Mouse (Mus musculus) ES-E14 (cell line): Measurements from ENCODE around the gene Arsb. TPM values are rescaled to one million over a fixed set of nuclear protein-coding genes. Genes with fewer than 3 reads are reported as not detected.

Experiments
- DNase-seq: peaks from one replicate; pipeline ENCODE4 v3.0.0-alpha.2; 2013; ENCODE audit warnings: low read depth, low spot score
- H3K27ac ChIP-seq: 2 replicates; pipeline ENCODE4 v1.5.1; 2012; ENCODE audit warnings: low read depth, mild to moderate bottlenecking, low read length, moderate library complexity, mixed read lengths; ENCODE audit not compliant: poor library complexity, insufficient read depth, severe bottlenecking
- H3K36me3 ChIP-seq: 2 replicates; pipeline ENCODE4 v1.6.1; 2012; ENCODE audit warnings: mild to moderate bottlenecking, low read length, moderate library complexity, mixed read lengths; ENCODE audit not compliant: control insufficient read depth, poor library complexity, insufficient read depth, severe bottlenecking
- H3K4me1 ChIP-seq, 2 experiments: fragments of 150-350 bp in 1 of 2; sonication (generic) in 1 of 2; 2 replicates each; pipeline ENCODE4 v1.6.1; 2012; ENCODE audit warnings: low read length in 2 of 2, mild to moderate bottlenecking in 1 of 2, mixed read lengths in 1 of 2; ENCODE audit not compliant: control insufficient read depth in 2 of 2, insufficient read depth in 2 of 2, poor library complexity in 1 of 2
- H3K4me3 ChIP-seq, 2 experiments: fragments of 150-350 bp in 1 of 2; sonication (generic) in 1 of 2; 2 replicates each; pipeline ENCODE4 v1.5.1; 2012; ENCODE audit warnings: low read length in 2 of 2, low read depth in 1 of 2, mild to moderate bottlenecking in 1 of 2, mixed read lengths in 1 of 2; ENCODE audit not compliant: insufficient read depth in 1 of 2, poor library complexity in 1 of 2, severe bottlenecking in 1 of 2
- H3K9ac ChIP-seq: 2 replicates; pipeline ENCODE4 v1.6.1; 2012; ENCODE audit warnings: low read depth, mild to moderate bottlenecking, low read length, mixed read lengths; ENCODE audit not compliant: poor library complexity, insufficient read depth, severe bottlenecking
- H3K9me3 ChIP-seq: fragments of 150-350 bp; sonication (generic); 2 replicates; pipeline ENCODE4 v1.6.1; 2012; ENCODE audit warnings: low read depth, mild to moderate bottlenecking, low read length; ENCODE audit not compliant: control insufficient read depth, insufficient read depth
- CHD2 ChIP-seq: IDR thresholded peaks from 2 replicates; pipeline ENCODE4 v1.6.1; 2014; ENCODE audit warnings: mild to moderate bottlenecking, low read depth, low read length, inconsistent platforms
- HCFC1 ChIP-seq: IDR thresholded peaks from 2 replicates; pipeline ENCODE4 v1.6.1; 2012; ENCODE audit warnings: low read length, inconsistent platforms, borderline replicate concordance; ENCODE audit not compliant: insufficient read depth
- MAFK ChIP-seq: IDR thresholded peaks from 2 replicates; pipeline ENCODE4 v1.6.1; 2014; ENCODE audit warnings: mild to moderate bottlenecking, low read depth, low read length, inconsistent platforms; ENCODE audit not compliant: insufficient read depth
- ZC3H11A ChIP-seq: IDR thresholded peaks from 2 replicates; pipeline ENCODE4 v1.6.1; 2012; ENCODE audit warnings: low read depth, mild to moderate bottlenecking, inconsistent platforms, low read length, borderline replicate concordance
- ZNF384 ChIP-seq: IDR thresholded peaks from 2 replicates; pipeline ENCODE4 v1.6.1; 2012; ENCODE audit warnings: low read depth, low read length, inconsistent platforms
- in situ Hi-C, 2 experiments: fragments of 600-800 bp; cut with MboI; formaldehyde crosslinking; loops; one replicate each; pipeline ENCODE4 v1.15.1; 2025; ENCODE audit warnings: low sequenced_read_pairs in 2 of 2, inconsistent platforms in 1 of 2; ENCODE audit not compliant: unreplicated experiment in 2 of 2
- total RNA-seq: library from RNA; depleted of rRNA; stranded (reverse); fragments of 300-350 nt; gene quantifications from 2 replicates; pipeline ENCODE4 v1.2.3, GENCODE M21; 2012; rRNA removed

Arsb gene
- 0.48 and 1.1 TPM in 2 replicates for total RNA-seq

GRCm38 (mm10) chr13:93771588-93772278 lies at the start of gene Arsb:
Gene Arsb, plus strand, starts transcription at chr13:93771630.
- no peak within 1 kb of the TSS for H3K27ac ChIP-seq
- H3K36me3 ChIP-seq: no peaks in the 10 kb centered on the region
- H3K9me3 ChIP-seq: no peaks in the 10 kb centered on the region
- TF ChIP-seq HCFC1 (0 out of 2 replicates have a peak, but pooled peaks have one; percentile 16), MAFK (no peak), ZC3H11A (no peak), ZNF384 (no peak), CHD2 (no peak)
- peak within 1 kb of the TSS; percentile 65 to 73 for H3K4me3 ChIP-seq
- peak within 1 kb of the TSS; percentile 54 for H3K9ac ChIP-seq
- H3K4me1 ChIP-seq: no peaks in the 10 kb centered on the region
- DNase-seq: peak; percentile 62
- in situ Hi-C loops: no loop called here

GRCm38 (mm10) chr13:93721916-93722315 lies 49.5 kb upstream of the Arsb start:
- Histone ChIP-seq H3K27ac (no peak overlapping the region), H3K9me3 (no peaks in the 10 kb centered on the region), H3K4me1 (no peaks in the 10 kb centered on the region), H3K36me3 (no peaks in the 10 kb centered on the region), H3K4me3 (no peak overlapping the region), H3K9ac (no peak overlapping the region)
- DNase-seq: no peak
- TF ChIP-seq ZC3H11A (no peak), ZNF384 (no peak), MAFK (no peak), CHD2 (no peak), HCFC1 (no peak)
- in situ Hi-C loops: no loop called here

GRCm38 (mm10) chr13:93723455-93723854 lies 48.0 kb upstream of the Arsb start:
- H3K4me3 ChIP-seq: no peak overlapping the region
- in situ Hi-C loops: no loop called here
- H3K4me1 ChIP-seq: peaks cover 0 to 2% of the 10 kb centered on the region in 2 experiments; a peak in 1 of 4 replicates
- TF ChIP-seq MAFK: no peak
- no peak for TF ChIP-seq ZNF384
- TF ChIP-seq HCFC1: no peak
- TF ChIP-seq CHD2: no peak
- TF ChIP-seq ZC3H11A: no peak
- H3K36me3 ChIP-seq: no peaks in the 10 kb centered on the region
- H3K9me3 ChIP-seq: no peaks in the 10 kb centered on the region
- no peak overlapping the region for H3K9ac ChIP-seq
- no peak overlapping the region for H3K27ac ChIP-seq
- DNase-seq: no peak

- in situ Hi-C loops: no loop called here
Measured at GRCm38 (mm10) chr13:93724206-93724605, 47.2 kb upstream of the Arsb start.

More at GRCm38 (mm10) chr13:93724206-93724605, 47.2 kb upstream of the Arsb start:
- H3K27ac ChIP-seq: no peak overlapping the region
- H3K4me1 ChIP-seq: peaks cover 0 to 2% of the 10 kb centered on the region in 2 experiments; a peak in 1 of 4 replicates
- H3K9ac ChIP-seq: no peak overlapping the region
- TF ChIP-seq ZC3H11A (peak; percentile 22; the same call in 1 of the 2 replicates), MAFK (no peak), ZNF384 (0 out of 2 replicates have a peak, but pooled peaks have one; percentile 5)
- H3K36me3 ChIP-seq: no peaks in the 10 kb centered on the region
- H3K9me3 ChIP-seq: no peaks in the 10 kb centered on the region
- H3K4me3 ChIP-seq: no peak overlapping the region
- no peak for DNase-seq
